Mouse (Mus musculus): ENCODE measurements around the gene Ivd.

Ivd gene

DNA sequence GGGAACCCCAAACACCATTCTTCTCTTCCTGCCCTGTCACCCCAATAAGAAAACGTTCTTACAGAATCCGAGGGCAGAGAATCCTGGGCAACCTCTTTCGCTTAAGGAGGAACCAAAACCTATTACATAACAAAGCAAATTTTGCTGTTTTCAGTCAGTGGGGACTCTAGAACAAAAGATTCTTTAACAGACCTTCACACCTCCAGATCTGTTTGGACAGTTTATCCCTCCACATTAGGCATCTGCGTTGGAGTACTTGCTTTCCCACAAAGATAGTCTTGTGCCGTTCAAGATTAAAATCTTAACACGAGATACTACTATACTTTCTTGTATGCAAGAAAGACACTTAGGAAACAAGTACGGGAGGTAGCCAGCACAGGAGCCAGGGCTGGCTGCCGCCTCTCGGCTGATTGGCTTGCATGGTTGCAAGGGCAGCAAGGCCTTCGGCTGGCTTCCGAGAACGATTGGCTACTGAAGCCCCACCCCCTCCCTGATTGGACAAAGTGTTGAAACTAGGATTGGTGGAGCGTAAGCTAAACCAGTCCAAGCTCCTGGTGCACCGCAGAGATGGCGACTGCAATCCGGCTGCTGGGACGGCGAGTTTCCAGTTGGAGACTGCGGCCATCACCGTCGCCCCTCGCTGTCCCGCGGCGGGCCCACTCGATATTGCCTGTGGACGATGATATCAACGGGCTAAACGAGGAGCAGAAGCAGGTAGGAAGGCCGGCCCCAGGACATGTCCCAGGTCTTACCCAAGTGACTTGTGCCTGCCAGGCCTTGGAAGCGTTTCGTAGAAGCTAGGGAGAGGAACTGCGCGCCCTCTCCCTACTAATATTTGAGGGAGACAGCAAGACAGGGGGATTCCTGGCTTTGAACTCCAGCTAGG lies at the start of gene Ivd:
Gene Ivd (plus strand): TSS at position 501 of the 886 bp plus-strand sequence.
- peak; percentile 89 for DNase-seq (ENCODE audit: low read depth, low spot score)

DNA sequence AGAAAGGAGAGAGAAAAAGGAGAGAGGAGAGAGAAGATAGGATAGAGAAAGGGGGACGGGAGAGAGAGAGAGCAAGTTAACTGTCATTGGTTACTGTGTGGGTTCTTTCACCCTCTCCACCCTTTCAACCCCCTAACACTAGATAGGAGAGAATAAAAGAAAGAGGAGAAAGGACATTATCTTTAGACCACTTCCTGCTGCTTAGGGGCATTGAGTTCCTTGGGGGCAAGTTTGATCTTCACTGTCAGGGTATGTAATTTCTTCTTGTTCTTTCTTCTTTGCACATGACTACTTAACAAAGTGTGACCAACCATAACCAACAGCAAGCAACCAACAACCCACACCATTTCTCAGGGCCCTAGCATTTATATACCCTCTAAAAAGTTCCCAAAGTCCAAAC lies 49.0 kb upstream of the Ivd start:
- no peak for DNase-seq (ENCODE audit: low read depth, low spot score)

DNA sequence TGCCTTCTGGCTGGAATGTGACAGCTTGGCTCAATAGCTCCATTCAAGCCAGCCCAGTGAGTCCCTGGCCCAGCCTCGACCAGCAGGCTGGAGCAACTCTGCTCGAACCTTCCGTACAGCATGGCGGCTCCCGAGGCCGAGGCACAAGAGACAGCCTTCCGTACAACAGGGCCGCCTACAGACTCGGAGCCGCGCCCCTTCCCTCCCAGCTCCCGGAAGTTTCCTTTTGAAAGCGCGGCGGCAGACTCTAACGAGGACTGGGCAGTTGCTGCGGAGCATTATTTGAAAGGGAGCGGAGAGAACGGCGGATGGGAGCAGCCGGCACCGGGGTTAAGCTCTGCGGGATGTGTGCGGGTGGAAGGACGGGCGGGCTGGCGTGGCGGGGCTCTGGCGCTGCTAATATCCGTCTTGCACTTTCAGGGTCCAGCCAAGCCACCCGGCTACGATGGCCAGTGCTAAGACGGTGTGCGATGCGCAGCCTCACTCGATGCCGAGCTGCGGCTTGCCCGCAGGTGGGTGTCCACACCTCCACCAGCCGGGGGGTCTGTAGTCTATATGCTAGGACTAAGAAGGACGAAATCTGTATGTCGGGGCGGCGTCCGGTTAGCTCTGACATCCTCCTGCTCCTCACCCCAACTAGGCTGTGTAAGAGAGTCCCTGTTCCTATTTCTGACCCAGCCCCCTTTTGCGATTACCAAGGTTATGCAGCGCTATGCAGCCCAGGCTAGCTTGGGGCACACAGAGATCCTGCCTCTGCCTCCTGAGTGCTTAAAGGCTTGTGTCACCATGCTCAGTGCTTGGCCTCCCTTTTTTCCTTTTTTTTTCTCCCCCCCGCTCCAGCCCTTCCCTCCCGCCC lies 47.5 kb upstream of the Ivd start, which contains the start of gene Knstrn:
Gene Knstrn (plus strand): TSS at position 23 of the 856 bp plus-strand sequence.
- peak; percentile 80 for DNase-seq (ENCODE audit: low read depth, low spot score)

DNA sequence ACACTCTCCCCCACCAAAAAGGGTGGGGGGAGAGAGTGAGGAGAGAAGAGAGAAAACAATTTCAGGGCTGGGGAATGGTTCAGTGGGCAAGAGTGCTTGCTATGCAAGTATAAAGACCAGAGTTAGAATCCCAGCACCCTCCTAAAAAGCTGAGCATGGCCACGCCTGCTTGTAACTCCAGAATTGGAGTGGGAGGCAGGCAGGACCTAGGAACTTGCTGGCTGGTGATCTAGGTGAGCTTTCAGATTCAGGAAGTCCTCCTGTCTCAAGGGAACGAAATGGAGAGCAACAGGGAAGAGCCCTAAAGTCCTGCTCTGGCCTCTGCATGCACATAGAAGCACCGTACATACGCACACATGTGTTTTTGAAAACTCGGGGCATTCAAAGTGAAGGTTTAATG lies 39.0 kb upstream of the Ivd start:
- no peak for DNase-seq (ENCODE audit: low read depth, low spot score)

DNA sequence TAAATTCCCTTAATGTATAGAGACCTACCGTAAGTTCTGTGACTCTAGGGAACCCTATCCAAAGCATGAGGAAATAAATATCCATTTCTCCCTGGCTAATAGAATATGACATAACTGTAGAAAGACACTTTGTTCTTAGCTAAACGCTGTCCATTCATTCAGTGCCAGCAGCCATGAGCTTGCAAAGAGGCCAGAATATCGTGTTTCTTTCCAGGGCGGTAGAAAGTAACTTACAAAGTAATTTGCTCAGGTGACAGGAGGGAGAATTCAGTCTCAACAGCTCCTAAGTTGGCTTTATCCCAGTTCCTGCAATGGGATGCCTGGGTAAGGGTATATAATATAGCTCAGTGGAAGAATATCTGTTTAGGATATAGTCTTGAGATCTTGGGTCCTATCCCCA lies 37.4 kb upstream of the Ivd start:
- DNase-seq (ENCODE audit: low read depth, low spot score), result no peak

- no peak for DNase-seq (ENCODE audit: low read depth, low spot score)
Observed at GRCm38 (mm10) chr2:118829096-118829495, 32.7 kb upstream of the Ivd start.

GRCm38 (mm10) chr2:118834061-118834460 lies 27.7 kb upstream of the Ivd start:
- no peak for DNase-seq (ENCODE audit: low read depth, low spot score)

DNA sequence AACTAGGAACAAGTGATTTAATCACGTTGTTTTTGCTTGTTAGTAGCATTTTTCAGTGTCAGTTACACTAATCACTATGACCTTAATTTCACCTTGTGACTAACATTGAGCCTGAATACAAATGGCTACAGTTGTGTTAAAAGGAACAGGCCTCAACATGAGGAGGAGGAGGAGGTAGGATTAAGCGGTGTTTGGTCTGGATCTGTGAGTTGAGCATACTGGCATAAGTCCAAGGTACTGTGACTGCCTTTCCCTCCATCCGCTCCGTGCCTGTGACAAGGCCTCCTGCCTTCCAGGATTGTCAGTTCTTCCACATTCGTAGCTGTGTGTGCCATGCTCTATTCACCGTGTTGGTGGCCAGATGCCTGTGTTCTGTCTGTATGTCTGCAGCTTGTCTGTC lies 26.6 kb upstream of the Ivd start:
- DNase-seq (ENCODE audit: low read depth, low spot score), result no peak

DNA sequence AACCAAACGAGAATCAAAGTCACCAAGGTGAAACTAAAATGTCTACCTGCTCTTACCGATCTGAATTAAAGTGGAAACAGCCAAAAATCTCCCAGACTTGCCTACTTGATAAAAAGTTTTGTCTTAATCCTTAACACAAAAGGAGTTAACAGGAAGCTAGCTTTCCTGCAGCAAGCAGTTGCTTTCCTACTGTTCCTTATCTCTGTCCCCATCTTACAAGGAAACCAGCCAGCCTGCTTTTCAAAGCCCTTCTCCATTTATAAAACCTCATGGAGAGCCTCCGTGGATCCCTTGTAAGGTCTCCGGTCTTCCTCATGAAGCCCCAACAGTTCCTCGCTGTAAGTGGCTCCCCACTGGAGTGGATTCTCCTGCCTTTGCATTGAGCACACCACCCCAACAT lies 23.4 kb upstream of the Ivd start:
- no peak for DNase-seq (ENCODE audit: low read depth, low spot score)

DNA sequence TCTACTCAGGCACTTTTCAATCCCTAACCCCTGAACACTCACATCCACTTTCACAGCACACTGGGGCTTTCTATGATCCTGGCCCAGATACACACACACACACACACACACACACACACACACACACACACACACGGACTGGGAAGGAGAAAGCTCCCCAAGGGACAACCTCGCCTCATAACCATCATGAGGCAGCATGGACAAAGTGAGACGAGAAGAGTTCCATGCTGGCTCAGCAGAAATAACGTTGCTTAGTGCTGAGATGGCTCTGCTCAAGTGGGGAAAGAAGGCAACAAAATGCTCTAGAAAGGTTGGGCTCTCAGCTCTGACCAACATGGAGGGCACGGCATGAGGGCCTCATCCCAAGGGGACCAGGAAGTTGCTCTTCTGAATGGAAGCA lies 20.6 kb upstream of the Ivd start:
- DNase-seq (ENCODE audit: low read depth, low spot score), result peak; percentile 24

DNA sequence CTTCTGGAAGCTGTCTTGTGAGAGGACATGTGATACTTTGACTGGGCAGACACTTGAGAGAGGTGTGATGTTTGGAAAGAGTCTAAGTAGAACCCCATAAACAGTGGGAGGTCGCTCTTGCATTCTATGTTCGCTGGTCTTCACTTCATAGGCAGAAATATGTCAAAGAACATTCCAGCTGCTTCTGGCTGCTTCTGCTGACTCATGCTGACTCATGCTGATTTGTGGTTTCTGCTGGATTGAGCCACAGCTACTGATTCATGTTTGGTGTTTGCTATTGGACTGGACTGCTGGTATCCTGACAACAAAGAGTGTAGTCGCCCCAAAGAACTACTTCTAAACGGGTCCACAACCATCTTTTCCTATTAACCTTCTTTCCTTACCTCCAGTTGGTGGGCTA lies 20.0 kb upstream of the Ivd start:
- peak; percentile 92 for DNase-seq (ENCODE audit: low read depth, low spot score)

DNA sequence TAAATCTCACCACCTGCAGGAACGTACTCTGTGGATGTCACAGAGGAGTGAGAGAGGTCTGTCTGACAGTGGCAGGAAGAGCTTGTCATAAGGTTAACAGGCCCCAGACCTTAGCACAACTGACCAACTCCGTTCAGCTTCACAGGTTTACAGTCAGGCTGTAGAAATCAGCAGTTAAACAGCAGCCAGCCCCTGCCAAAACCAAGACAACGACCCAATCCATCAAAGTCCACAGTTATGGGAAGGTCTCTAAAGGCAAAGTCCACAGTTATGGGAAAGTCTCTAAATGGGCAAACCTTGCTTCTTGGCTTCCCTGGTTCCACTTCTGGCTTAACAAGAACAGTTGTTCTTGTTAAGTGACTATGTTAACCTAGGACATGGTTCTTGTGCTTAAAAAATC lies 17.3 kb upstream of the Ivd start:
- DNase-seq (ENCODE audit: low read depth, low spot score), result no peak

DNA sequence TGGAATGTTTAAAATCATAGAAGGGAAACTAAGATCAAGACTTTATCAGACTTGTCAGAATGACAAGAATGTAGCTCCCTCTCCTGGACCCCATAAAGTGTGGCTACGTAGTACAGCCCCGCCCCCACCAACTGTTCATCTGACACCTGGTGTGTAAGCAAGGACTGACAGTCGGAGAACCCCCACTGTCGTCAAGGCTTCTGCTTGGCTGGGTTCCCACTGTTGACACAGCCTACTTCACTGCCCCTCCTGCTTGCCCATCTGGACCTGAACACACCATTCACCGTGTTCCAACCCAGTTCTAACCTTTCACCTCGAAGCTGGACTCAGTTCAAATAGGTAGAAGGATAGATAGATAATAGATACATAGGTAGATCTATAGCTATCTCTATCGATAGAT lies 15.5 kb upstream of the Ivd start:
- no peak for DNase-seq (ENCODE audit: low read depth, low spot score)

- no peak for DNase-seq (ENCODE audit: low read depth, low spot score)
Observed at GRCm38 (mm10) chr2:118851756-118852155, 10.0 kb upstream of the Ivd start.

DNA sequence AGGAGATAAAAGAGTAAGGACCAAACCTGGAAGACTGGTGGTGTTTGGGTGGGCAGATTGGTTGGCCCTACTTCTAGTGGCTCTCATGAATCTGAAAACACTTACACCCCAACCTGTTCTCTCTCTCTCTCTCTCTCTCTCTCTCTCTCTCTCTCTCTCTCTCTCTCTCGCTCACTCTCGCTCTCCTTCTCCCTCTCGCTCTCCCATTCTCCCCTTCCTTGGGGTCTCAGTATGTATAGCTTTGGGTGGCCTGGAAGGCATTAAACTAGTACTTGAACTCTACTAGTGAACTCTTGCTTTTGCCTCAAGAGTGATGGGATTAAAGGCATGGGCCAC lies 554 bp downstream of the Ivd start:
- DNase-seq (ENCODE audit: low read depth, low spot score), result no peak

DNA sequence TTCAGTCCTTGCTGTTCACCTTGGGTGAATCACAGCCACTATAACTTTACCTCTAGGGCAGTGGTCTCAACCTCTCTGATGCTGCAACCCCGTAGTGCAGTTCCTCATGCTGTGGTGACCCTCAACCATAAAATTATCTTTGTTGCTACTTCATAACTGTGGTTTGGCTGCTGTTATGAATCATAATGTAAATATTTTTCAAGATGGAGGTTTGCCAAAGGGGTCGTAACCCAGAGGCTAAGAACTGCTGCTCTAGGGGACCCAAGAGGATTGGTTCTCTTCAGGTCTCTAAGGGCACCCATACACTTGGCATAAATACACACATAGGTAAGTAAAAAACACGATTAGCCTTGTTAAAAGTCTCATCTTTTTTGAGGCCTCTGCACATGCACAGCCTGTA lies 8.8 kb downstream of the Ivd start:
- DNase-seq (ENCODE audit: low read depth, low spot score), result no peak

- DNase-seq (ENCODE audit: low read depth, low spot score), result no peak
Observed at GRCm38 (mm10) chr2:118871032-118871431, 9.3 kb downstream of the Ivd start.

DNA sequence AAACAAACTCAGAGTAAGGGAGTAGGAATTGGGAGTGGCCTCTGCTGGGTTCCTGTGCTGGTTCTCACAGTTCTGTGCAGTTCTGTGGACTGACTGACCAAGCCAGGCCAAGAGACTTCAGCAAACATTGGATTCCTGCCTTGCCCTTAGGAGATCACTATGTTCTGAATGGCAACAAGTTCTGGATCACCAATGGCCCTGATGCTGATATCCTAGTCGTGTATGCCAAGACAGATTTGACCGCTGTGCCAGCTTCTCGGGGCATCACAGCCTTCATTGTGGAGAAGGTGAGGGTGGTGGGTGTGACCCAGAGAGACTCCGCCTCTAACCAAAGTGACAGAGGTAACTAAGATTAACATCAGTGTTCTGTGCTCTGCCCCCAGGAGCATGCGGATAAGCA lies 11.3 kb downstream of the Ivd start:
- no peak for DNase-seq (ENCODE audit: low read depth, low spot score)

DNA sequence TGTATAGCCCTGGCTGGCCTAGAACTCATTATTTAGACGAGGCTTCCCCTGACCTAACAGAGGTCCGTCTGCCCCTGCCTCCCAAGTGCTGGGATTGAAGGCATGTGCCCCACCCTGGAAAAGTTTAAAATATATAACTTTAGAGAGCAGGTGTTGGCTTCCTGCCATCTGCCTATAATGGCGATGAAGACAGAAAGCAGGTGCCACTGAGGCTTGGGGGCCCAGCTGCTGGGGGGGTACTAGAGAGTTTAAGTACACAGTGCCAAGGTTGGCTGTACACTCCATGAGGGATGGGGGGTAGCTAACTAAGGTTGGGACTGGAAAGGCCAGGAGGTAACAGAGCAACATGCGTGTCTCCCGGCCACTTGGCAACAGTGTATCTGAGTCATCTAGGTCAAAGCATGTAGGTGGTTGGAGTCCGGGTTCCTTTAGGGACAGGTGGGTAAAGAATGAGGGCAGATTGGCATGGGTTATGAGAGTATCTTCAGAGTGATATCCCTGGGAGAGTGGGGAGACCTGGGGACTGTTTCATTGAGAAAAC lies 12.2 kb downstream of the Ivd start:
- DNase-seq (ENCODE audit: low read depth, low spot score), result no peak

DNA sequence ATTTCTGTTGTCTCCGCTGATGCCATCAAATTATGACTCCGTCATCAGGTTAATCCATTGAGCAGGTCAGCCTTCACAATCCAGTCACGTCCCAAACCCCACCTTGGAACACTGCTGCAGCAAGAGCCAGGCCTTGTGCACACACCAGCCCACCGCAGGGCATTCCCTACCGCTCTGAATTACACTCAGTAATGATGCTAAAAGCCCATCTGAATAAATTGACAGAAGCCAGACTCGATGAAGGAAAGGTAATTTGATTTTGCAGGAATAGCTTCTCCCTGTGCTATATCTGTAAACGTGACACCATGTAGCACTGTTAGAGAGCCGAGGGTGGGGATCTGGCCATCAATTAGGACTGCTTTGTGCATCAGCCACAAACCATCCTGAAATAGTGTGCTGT lies 13.6 kb downstream of the Ivd start:
- DNase-seq (ENCODE audit: low read depth, low spot score), result no peak

GRCm38 (mm10) chr2:118876453-118876852 lies 14.7 kb downstream of the Ivd start:
- no peak for DNase-seq (ENCODE audit: low read depth, low spot score)

- no peak for DNase-seq (ENCODE audit: low read depth, low spot score)
Observed at GRCm38 (mm10) chr2:118881019-118881418, 19.3 kb downstream of the Ivd start.

- no peak for DNase-seq (ENCODE audit: low read depth, low spot score)
Observed at GRCm38 (mm10) chr2:118881956-118882355, 20.2 kb downstream of the Ivd start.
